Mouse (Mus musculus) liver, embryonic 14.5 days (tissue): ENCODE results near the gene Dock1.

Source experiments
- CTCF ChIP-seq: IDR thresholded peaks from 2 replicates; pipeline ENCODE4 v1.5.1; 2016; ENCODE audit warnings: antibody characterized with exemption, low read depth, control low read depth
- EP300 ChIP-seq: IDR thresholded peaks from 2 replicates; pipeline ENCODE4 v1.6.1; 2016; ENCODE audit warnings: antibody characterized with exemption, low read depth

DNA sequence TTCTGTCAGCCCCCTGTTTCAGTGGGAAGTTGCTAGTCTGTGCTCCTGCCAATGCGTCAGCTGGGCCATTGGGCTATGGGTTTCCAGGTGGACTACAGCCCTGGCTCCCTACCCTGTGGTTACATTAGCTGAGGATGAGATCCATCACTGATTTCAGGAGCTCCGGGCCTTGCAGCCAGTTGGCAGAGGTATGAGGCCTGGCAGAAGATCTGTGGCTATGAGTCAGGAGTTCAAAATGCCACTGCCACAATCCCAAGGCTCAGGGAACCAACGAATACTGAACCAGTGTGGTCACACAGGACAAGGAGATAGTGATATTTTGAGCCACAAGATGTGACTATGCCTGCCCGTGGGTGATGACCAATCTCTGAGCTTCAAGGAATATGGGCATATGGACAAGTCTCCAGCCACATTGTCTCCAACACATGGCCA lies 3.2 kb upstream of the Dock1 start:
- TF ChIP-seq EP300 (no peak), CTCF (no peak)
